Mouse (Mus musculus) right cerebral cortex, postnatal 36 days (tissue): ENCODE results near the gene Itga10.
"Not testable (repeated sequence)": the region's sequence is repeated elsewhere in the genome, so short reads cannot be mapped to it uniquely, and the experiment has no call there.

Experiments used
- DNase-seq, 2 experiments: peaks; one replicate each; pipeline ENCODE4 v3.0.0; 2022; ENCODE audit warnings: low spot score in 2 of 2, mixed read lengths in 1 of 2

Itga10 gene

GRCm38 (mm10) chr3:96680269-96680956, 35.0 kb downstream of the Itga10 start:
- DNase-seq = no peak

DNA sequence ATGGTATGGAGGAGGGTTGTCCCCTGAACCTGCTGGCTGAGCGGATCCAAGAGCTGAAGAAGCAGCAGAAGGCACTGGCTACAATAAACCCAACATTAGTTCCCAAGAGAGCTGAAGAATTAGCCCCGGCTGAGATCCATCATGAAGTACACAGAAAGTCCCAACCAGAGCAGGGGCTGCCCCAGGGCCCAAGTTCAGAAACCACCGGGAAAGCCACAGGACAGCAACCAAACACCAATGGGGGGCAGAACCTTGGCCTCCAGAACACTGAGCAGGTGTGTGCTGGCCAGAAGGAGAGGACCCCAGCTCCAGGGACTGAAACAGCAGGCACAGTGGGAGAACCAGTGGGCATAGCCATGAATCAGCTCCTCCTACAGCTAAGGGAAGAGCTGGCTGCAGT, 38.1 kb downstream of the Itga10 start:
- DNase-seq = no peak

DNA sequence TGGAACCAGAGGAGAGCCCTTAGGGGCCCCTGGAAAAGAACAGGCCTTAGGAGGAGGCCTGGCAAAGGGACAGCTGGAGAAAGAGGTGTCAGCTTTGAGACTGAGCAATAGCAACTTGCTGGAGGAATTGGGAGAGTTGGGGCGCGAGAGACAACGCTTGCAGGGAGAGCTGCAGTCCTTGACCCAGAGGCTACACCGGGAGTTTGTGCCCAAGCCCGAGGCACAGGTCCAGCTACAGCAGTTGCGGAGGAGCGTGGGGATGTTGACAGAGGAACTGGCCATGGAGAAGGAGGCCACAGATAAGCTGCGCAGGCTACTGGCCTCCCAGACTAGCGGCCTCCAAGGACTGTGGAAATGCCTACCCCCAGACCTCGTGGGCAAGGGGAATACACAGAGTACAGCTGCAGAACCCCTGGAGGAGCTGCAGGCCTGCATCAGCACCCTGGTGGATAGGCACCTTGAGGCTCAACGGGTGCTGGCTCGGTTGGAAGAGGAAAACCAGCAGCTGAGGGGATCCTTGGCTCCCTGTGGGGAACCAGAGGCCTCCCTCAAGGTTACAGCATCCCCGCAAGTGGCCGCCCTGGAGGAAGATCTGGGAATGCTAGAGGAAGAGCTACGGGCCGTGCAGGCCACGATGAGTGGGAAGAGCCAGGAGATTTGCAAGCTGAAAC, 38.9 kb downstream of the Itga10 start:
- no peak for DNase-seq

GRCm38 (mm10) chr3:96684822-96685156, 39.4 kb downstream of the Itga10 start:
- no peak for DNase-seq

- DNase-seq = not testable (repeated sequence)
Measured at GRCm38 (mm10) chr3:96686057-96686456, 40.7 kb downstream of the Itga10 start.

- DNase-seq = no peak
Measured at GRCm38 (mm10) chr3:96688854-96689253, 43.5 kb downstream of the Itga10 start.

GRCm38 (mm10) chr3:96690298-96690697, 44.9 kb downstream of the Itga10 start:
- DNase-seq = no peak

GRCm38 (mm10) chr3:96692506-96692905, 47.1 kb downstream of the Itga10 start:
- no peak for DNase-seq

- no peak for DNase-seq
Measured at GRCm38 (mm10) chr3:96693579-96693978, 48.2 kb downstream of the Itga10 start.

GRCm38 (mm10) chr3:96696198-96696765, 50.9 kb downstream of the Itga10 start, which contains the start of gene Pias3:
TSS of gene Pias3 (plus strand) at chr3:96696384.
- DNase-seq = peak; percentile 21 to 36

DNA sequence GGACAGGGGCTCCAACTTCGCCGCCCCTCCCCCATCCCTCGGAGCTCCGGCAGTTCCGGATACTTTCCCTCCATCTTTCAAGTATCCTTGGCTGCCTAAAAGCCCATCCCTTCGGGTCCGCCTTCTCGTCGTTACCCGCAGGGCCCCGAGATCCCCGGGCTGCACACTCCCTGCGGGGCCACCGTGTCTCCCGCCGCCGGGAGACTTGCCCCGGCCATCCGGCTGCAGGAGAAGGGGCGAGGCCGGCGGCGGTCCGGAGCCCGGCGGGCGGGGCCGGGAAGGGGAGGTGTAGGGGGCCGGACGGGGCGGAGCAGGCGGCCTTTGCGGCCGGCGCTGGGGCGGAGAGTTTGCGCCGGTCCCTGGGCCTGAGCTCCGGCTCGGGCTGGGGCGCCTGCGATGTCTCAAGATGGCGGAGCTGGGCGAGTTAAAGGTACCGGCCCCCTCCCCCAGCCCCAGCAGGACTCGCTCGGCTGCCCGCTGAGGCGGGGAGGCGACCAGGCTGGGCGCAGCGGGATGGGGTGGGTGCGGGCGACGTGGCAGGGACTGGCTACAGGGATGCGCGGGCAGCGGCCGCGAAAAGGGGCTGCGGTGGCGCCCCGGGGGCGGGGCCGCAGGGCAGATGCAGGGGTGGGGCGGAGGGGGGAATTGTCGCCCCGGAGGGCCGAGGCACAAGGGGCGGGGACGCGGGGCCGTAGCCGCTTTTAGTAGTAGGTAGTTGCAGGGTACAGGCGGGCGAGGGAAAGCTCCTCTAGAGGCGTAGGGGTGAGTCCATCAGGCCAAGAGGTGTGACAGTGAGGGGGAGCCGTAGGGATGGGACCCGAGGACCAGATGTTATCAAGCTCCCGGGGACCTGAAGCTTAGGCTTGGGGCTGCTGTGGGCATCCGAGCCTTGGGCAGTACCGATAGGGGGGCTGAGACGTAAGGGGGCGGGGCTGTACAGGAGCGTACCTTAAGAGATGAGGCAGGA, 51.7 kb downstream of the Itga10 start:
- DNase-seq = peak; percentile 72 to 73

DNA sequence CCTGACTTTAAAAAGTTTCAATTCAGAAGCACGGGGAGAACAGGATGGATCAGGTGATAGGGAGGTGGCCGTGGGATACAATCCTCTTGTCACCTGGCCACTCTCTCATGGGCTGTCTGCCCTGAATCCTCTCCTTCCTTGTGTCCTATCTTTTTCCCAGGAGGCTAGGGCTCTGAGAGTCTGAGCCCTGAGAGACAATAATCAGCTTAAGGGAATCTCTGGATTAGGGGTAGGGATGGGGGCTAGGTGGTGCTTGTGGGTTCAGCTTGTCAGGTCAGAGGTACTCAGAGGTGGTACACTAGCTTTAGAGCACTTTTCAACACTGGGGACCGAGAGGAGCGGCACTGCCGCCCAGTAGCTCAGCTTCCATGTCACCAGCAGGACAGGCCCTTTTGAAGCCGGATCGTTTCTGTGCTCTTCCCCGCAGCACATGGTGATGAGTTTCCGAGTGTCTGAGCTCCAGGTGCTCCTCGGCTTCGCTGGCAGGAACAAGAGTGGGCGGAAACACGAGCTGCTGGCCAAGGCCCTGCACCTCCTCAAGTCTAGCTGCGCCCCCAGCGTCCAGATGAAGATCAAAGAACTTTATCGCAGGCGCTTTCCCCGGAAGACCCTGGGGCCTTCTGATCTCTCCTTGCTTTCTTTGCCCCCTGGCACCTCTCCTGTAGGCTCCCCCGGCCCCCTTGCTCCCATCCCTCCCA, 53.8 kb downstream of the Itga10 start:
- peak; percentile 30 to 34 for DNase-seq

DNA sequence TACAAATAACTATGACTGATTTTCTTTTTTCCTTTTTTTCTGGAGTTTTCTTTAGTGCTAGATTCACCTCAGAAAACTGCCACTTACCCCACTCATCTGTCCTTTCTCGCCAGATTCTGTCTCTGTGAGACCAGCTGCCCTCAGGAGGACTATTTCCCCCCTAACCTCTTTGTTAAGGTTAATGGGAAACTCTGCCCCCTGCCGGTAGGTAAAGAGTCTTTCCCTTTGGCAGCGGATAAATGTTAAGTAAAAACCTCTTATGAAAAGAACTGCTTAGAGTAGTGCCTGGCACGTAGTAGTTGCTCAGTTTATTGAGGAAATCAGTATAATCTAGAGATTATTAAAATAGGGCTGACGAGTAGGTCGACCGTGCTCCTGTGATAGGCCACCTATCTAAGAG, 55.0 kb downstream of the Itga10 start:
- no peak for DNase-seq

GRCm38 (mm10) chr3:96701003-96701402, 55.6 kb downstream of the Itga10 start:
- DNase-seq = no peak

GRCm38 (mm10) chr3:96704778-96705177, 59.4 kb downstream of the Itga10 start:
- DNase-seq = no peak

DNA sequence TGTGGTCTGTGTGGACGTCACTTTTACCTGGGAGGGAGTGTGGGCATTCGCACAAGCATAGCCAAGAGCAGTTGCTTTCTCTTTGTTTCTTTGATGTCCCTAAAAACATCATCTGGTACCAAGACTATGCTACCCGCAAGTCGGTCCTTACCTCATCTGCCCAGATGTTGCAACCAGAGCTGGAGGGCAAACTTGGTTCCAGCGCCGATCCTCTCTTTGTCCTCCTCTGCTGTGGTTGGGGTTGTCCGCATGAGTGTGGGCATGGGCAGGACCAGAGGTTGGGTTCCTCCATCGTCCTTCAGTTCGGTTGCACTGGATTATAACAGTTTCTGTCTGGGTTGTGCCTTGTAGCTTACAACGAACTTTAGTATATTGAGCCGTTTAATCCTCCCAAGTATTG, 60.8 kb downstream of the Itga10 start:
- DNase-seq = no peak

GRCm38 (mm10) chr3:96706984-96707383, 61.6 kb downstream of the Itga10 start:
- DNase-seq = no peak

DNA sequence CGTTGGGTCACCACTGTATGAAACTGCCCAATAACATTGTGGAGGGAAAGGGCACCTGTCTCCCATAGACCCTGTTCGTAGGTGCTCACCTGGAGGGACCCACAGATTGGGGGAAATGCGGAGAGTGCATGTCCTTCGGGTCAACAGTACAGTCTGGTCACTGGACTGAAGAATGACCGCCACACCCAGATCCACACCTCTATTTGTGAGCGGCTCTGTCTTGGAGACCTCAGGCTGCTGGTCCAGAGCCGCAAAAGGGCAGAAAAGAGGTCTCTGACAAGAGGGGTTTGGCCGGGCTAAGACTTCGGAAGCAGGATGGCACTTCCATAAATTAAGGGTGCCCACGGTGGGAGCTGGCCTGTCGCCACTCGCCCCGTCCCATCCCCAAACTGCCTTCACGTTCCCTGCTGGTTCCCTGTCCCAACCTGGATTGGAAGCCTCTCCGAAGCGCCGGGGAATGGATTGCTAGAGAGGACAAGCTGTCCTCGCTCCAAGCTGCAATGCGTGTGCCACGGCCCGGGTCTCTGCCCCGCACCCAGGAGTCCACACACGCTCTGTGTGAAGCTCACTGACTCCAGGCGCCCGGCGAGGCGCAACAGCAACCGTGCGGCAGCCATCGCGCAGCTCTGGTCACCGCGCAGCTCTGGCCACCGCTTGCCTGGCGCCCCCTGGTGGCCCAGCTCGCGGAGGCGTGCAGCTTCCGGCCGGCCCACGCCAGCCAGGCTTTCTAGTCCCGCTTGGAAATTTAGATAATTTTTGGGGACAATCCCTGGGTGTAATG, 62.7 kb downstream of the Itga10 start, which contains the start of gene Nudt17:
TSS of gene Nudt17 (minus strand) at position 660 of the 781 bp plus-strand sequence.
- peak; percentile 70 to 72 for DNase-seq

- DNase-seq = no peak
Measured at GRCm38 (mm10) chr3:96708684-96709064, 63.3 kb downstream of the Itga10 start.
